Mouse (Mus musculus) neural tube, embryonic 14.5 days (tissue): ENCODE data around the gene Alpl. TPM values are rescaled to one million over a fixed set of nuclear protein-coding genes. Genes with fewer than 3 reads are reported as not detected.
A peak's percentile ranks its signal among the peaks of the same experiment; 100 is the strongest.

ENCODE experiments used
- ATAC-seq: fragments of 200-750 bp; cut with Nextera tagmentation; 2 replicates; pipeline ENCODE4 v1.8.0; 2017; ENCODE audit warnings: low read depth, mild to moderate bottlenecking, moderate TSS enrichment, moderate library complexity
- H3K27ac ChIP-seq: fragments of 300-500 bp; sonication (generic); 2 replicates; pipeline ENCODE4 v1.5.1; 2014; ENCODE audit warnings: low read depth, mild to moderate bottlenecking, control low read depth, low read length, moderate library complexity, mixed read lengths
- H3K27me3 ChIP-seq: fragments of 300-500 bp; sonication (generic); 2 replicates; pipeline ENCODE4 v1.6.1; 2014; ENCODE audit warnings: low read length; ENCODE audit not compliant: control insufficient read depth, insufficient read depth
- H3K36me3 ChIP-seq: fragments of 300-500 bp; sonication (generic); 2 replicates; pipeline ENCODE4 v1.6.1; 2014; ENCODE audit warnings: low read length, mixed read lengths; ENCODE audit not compliant: control insufficient read depth, insufficient read depth
- H3K4me1 ChIP-seq: fragments of 300-500 bp; sonication (generic); 2 replicates; pipeline ENCODE4 v1.6.1; 2014; ENCODE audit warnings: low read length; ENCODE audit not compliant: control insufficient read depth, insufficient read depth
- H3K4me2 ChIP-seq: fragments of 300-500 bp; sonication (generic); 2 replicates; pipeline ENCODE4 v1.6.1; 2014; ENCODE audit warnings: mild to moderate bottlenecking, low read depth, low read length, control low read depth
- H3K4me3 ChIP-seq: fragments of 300-500 bp; sonication (generic); 2 replicates; pipeline ENCODE4 v1.5.1; 2014; ENCODE audit warnings: low read depth, low read length, control low read depth, mixed read lengths
- H3K9ac ChIP-seq: fragments of 300-500 bp; sonication (generic); replicated peaks from 2 replicates; pipeline ENCODE4 v1.6.1; 2014; ENCODE audit warnings: low read depth, mild to moderate bottlenecking, control low read depth, low read length, mixed read lengths
- H3K9me3 ChIP-seq: fragments of 300-500 bp; sonication (generic); 2 replicates; pipeline ENCODE4 v1.6.1; 2016; ENCODE audit warnings: low read length; ENCODE audit not compliant: control insufficient read depth
- WGBS: fragments of 180-500 bp; shearing (Covaris S2); extraction: QIAGEN DNeasy Blood & Tissue Kit; methylation state at CpG from one replicate; pipeline ENCODE4 v1.1.7; 2014; 5-methylcytosine and 5-hydroxymethylcytosine counted together
- polyA plus RNA-seq: library from polyadenylated mRNA; unstranded; fragments of >200 nt; fragmentation: Nextera tagmentation; extraction: Ambion mirVana; gene quantifications from 2 replicates; pipeline ENCODE4 v1.2.1, GENCODE M21; 2014

Gene Alpl
- polyA plus RNA-seq, 1 experiment from 2014 or later = 8.5 TPM

DNA sequence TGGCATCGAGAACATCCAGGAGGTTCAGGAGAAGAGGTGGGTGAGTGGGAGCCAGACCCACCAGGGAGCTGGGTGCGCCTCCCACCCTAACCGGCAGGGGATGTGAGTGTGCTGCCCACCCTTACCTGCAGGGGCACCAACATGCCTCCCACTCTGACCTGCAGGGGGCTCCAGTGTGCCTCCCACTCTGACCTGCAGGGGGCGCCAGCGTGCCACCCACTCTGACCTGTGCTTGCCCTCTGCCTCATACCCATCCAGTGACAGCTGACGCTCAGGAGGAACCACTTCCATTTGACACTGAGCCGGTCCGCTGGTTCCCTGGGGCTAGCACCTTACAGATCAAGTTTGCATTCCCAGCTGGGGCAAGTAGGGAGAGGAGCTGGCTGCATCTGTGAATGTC lies 71.4 kb downstream of the Alpl start:
- Histone ChIP-seq H3K9ac (no peak overlapping the region), H3K27me3 (peaks cover 2% of the 10 kb centered on the region; the same call in 1 of the 2 replicates), H3K4me2 (no peak overlapping the region), H3K27ac (no peak overlapping the region), H3K9me3 (no peaks in the 10 kb centered on the region), H3K4me1 (peaks cover 20% of the 10 kb centered on the region), H3K36me3 (0 out of 2 replicates have a peak, but pooled peaks cover 5% of the 10 kb centered on the region), H3K4me3 (no peak overlapping the region)
- no peak for ATAC-seq
- WGBS = 54% methylated on average over 8 of the region's 8 CpGs

DNA sequence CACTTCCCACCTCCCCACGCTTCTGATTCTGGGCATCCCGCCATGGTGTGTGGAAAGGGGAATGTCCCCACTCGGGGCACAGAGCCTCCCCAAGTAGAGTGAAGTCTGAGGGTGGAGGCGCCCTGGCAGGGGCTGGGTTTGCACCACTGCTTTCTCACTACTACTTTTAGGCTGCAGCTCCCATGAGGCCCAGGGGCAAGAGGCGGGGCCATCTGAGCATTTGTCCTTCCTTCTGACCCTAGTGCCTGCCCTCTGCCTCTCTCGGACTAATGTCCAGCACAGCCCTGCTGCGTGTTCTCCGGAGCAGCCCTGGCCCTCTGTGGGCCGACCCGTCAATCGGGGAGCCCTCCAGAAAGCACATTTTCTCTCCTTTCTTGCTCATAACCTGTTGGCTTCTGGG lies 72.0 kb downstream of the Alpl start:
- Histone ChIP-seq H3K9me3 (no peaks in the 10 kb centered on the region), H3K27me3 (peaks cover 2% of the 10 kb centered on the region; the same call in 1 of the 2 replicates), H3K36me3 (0 out of 2 replicates have a peak, but pooled peaks cover 5% of the 10 kb centered on the region), H3K27ac (no peak overlapping the region), H3K4me3 (no peak overlapping the region), H3K4me1 (peaks cover 22% of the 10 kb centered on the region), H3K9ac (no peak overlapping the region), H3K4me2 (no peak overlapping the region)
- 42% methylated on average over 10 of the region's 11 CpGs for WGBS
- no peak for ATAC-seq

GRCm38 (mm10) chr4:137723527-137723926 lies 72.7 kb downstream of the Alpl start:
- Histone ChIP-seq H3K9me3 (no peaks in the 10 kb centered on the region), H3K36me3 (0 out of 2 replicates have a peak, but pooled peaks cover 5% of the 10 kb centered on the region), H3K4me3 (no peak overlapping the region), H3K27me3 (no peaks in the 10 kb centered on the region), H3K4me2 (no peak overlapping the region; the same call in 1 of the 2 replicates), H3K27ac (no peak overlapping the region), H3K9ac (no peak overlapping the region), H3K4me1 (peaks cover 23% of the 10 kb centered on the region)
- WGBS = 45% methylated on average over 25 of the region's 25 CpGs
- no peak for ATAC-seq

- no peaks in the 10 kb centered on the region for H3K27me3 ChIP-seq
- H3K27ac ChIP-seq = no peak overlapping the region
- ATAC-seq = peak; percentile 29; the same call in 1 of the 2 replicates
- H3K4me1 ChIP-seq = peaks cover 18% of the 10 kb centered on the region
- H3K4me2 ChIP-seq = no peak overlapping the region
- no peak overlapping the region for H3K4me3 ChIP-seq
- no peaks in the 10 kb centered on the region for H3K9me3 ChIP-seq
- 0 out of 2 replicates have a peak, but pooled peaks cover 5% of the 10 kb centered on the region for H3K36me3 ChIP-seq
- no peak overlapping the region for H3K9ac ChIP-seq
- 36% methylated on average over 12 of the region's 12 CpGs for whole genome bisulfite sequencing
Observed at GRCm38 (mm10) chr4:137722692-137723427, 73.3 kb downstream of the Alpl start.

DNA sequence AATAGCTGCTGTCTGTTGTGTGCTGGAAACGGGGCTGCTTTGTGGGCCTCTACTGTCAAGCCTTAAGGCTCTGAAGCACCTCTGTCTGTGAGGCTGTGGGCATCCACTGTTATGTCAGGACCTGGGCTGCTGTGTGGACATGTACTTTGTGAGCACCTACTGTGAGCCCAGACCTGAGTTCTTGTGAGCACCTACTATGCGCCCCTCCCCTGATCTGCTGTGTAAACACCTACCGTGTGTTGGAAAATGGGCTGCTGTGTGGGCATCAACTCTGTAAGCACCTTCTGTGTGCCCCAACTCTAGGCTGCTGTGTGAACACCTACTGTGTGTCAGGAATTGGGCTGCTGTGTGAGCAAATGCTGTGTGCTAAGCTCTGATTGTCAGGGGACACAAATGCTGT lies 74.0 kb downstream of the Alpl start:
- WGBS = 90% methylated on average over 3 of the region's 3 CpGs
- no peaks in the 10 kb centered on the region for H3K27me3 ChIP-seq
- H3K36me3 ChIP-seq = 0 out of 2 replicates have a peak, but pooled peaks cover 5% of the 10 kb centered on the region
- no peak overlapping the region for H3K9ac ChIP-seq
- H3K4me1 ChIP-seq = peaks cover 14% of the 10 kb centered on the region
- H3K27ac ChIP-seq = no peak overlapping the region
- H3K4me2 ChIP-seq = no peak overlapping the region
- H3K4me3 ChIP-seq = no peak overlapping the region
- no peaks in the 10 kb centered on the region for H3K9me3 ChIP-seq
- ATAC-seq = no peak

GRCm38 (mm10) chr4:137721563-137721962 lies 74.6 kb downstream of the Alpl start:
- Histone ChIP-seq H3K9ac (no peak overlapping the region), H3K4me3 (no peak overlapping the region), H3K27ac (no peak overlapping the region), H3K4me1 (peaks cover 14% of the 10 kb centered on the region), H3K27me3 (no peaks in the 10 kb centered on the region), H3K36me3 (0 out of 2 replicates have a peak, but pooled peaks cover 5% of the 10 kb centered on the region), H3K4me2 (no peak overlapping the region), H3K9me3 (no peaks in the 10 kb centered on the region)
- no peak for ATAC-seq
- 92% methylated on average over 15 of the region's 15 CpGs for WGBS

GRCm38 (mm10) chr4:137719378-137720077 lies 76.7 kb downstream of the Alpl start:
- WGBS = 33% methylated on average over 15 of the region's 15 CpGs
- no peak overlapping the region for H3K4me3 ChIP-seq
- H3K27me3 ChIP-seq = no peaks in the 10 kb centered on the region
- H3K9ac ChIP-seq = peak overlapping the region; percentile 25; the same call in 1 of the 2 replicates
- H3K27ac ChIP-seq = peak overlapping the region; percentile 52
- no peaks in the 10 kb centered on the region for H3K9me3 ChIP-seq
- no peak overlapping the region for H3K4me2 ChIP-seq
- peaks cover 14% of the 10 kb centered on the region for H3K4me1 ChIP-seq
- no peak for ATAC-seq
- H3K36me3 ChIP-seq = 0 out of 2 replicates have a peak, but pooled peaks cover 5% of the 10 kb centered on the region

GRCm38 (mm10) chr4:137717671-137718070 lies 78.5 kb downstream of the Alpl start:
- peaks cover 14% of the 10 kb centered on the region for H3K4me1 ChIP-seq
- 78% methylated on average over 15 of the region's 15 CpGs for WGBS
- ATAC-seq = no peak

DNA sequence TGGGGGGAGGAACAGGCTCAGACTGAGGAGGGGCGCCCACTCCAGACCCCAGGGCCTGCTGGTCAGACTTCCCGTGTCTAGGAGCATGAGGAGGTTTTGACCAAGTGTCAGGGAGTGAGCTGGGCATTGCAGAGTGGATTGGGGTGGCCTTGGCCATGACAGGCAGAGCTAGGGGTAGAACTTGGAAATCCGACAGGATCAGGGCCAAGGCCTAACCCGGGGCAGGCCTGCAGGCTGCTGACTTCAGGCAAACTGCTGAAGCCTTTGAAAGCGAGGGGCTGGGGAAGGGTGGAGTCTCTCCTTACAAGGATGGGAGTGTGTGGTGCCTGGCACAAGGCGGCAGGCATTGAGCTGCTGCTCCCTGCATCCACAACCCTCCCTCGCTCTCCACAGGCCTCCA lies 79.2 kb downstream of the Alpl start:
- no peak overlapping the region for H3K9ac ChIP-seq
- no peak overlapping the region for H3K27ac ChIP-seq
- 58% methylated on average over 7 of the region's 7 CpGs for WGBS
- peaks cover 14% of the 10 kb centered on the region for H3K4me1 ChIP-seq
- H3K4me3 ChIP-seq = no peak overlapping the region
- H3K36me3 ChIP-seq = 0 out of 2 replicates have a peak, but pooled peaks cover 5% of the 10 kb centered on the region
- no peak for ATAC-seq
- H3K27me3 ChIP-seq = no peaks in the 10 kb centered on the region
- no peaks in the 10 kb centered on the region for H3K9me3 ChIP-seq
- no peak overlapping the region for H3K4me2 ChIP-seq

More at GRCm38 (mm10) chr4:137717671-137718070, 78.5 kb downstream of the Alpl start:
- Histone ChIP-seq H3K9me3 (no peaks in the 10 kb centered on the region), H3K9ac (no peak overlapping the region; the same call in 1 of the 2 replicates), H3K4me3 (no peak overlapping the region), H3K27ac (no peak overlapping the region), H3K36me3 (0 out of 2 replicates have a peak, but pooled peaks cover 5% of the 10 kb centered on the region), H3K27me3 (no peaks in the 10 kb centered on the region), H3K4me2 (no peak overlapping the region)
